In the genomic region with DNA sequence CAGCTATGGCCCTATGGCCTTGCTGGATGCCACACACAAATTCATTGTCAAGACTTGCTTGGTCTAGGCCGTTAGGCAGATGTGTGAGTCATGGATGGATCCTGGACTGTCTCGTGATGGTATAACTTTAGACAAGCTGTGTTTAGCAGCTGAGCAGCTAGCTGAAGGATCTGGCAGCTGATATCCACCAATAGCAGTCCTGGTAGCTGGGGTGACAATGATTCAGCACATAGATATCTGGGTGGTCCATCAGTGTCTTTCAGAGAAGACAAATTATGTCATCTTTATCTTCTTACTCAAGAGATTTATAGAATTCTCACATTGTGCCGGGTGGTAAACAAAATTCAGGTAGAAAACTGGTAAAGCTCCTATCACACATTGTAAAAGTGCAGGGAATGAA, we compare ENCODE assay signal across 1 mouse cellular context.
TF ChIP-seq lines count a peak whose summit lies in the region.

No protein-coding gene starts in this region.

TF ChIP-seq in MEL, 35 proteins besides CTCF, POLR2A, EP300 and RAD21 (continued from another document):
- no peak for TF ChIP-seq ZKSCAN1 (IDR thresholded peaks at IDR 0.05; ENCODE audit: low read depth, low read length)
- TF ChIP-seq MAX (IDR thresholded peaks at IDR 0.05; ENCODE audit: low read length), result peak; percentile 27; the same call in 1 of the 2 replicates
- TF ChIP-seq NRF1 (IDR thresholded peaks at IDR 0.05; ENCODE audit: insufficient read depth, low read depth, low read length, poor library complexity, severe bottlenecking), result no peak
- no peak for TF ChIP-seq MAZ (IDR thresholded peaks at IDR 0.05; ENCODE audit: low read depth, low read length)
- TF ChIP-seq HCFC1 (IDR thresholded peaks at IDR 0.05; ENCODE audit: low read depth, low read length), result no peak
- 0 out of 2 replicates have a peak, but pooled peaks have one; percentile 24 for TF ChIP-seq KAT2A (conservative IDR thresholded peaks at IDR 0.05; ENCODE audit: low read depth, low read length)
- TF ChIP-seq GATA1 (IDR thresholded peaks at IDR 0.05; ENCODE audit: low read depth, low read length), result peak; percentile 76
- TF ChIP-seq TBP (IDR thresholded peaks at IDR 0.05; ENCODE audit: low read depth, low read length), result no peak
- no peak for TF ChIP-seq UBTF (IDR thresholded peaks at IDR 0.05; ENCODE audit: borderline replicate concordance, insufficient read depth, low read depth, low read length)
- TF ChIP-seq BHLHE40 (IDR thresholded peaks at IDR 0.05; ENCODE audit: borderline replicate concordance, low read depth, low read length), result peak; percentile 92
- TF ChIP-seq NELFE (IDR thresholded peaks at IDR 0.05; ENCODE audit: low read depth, low read length), result no peak
TF ChIP-seq in MEL: peak in this region for 14.
